Mouse (Mus musculus): ENCODE measurements at regions not wholly inside any gene's neighbourhood (a gene's known extent, or its start where the extent isn't known, plus 50 kb on each side); places are given as distances from the start of the nearest gene placed in this dataset.

DNA sequence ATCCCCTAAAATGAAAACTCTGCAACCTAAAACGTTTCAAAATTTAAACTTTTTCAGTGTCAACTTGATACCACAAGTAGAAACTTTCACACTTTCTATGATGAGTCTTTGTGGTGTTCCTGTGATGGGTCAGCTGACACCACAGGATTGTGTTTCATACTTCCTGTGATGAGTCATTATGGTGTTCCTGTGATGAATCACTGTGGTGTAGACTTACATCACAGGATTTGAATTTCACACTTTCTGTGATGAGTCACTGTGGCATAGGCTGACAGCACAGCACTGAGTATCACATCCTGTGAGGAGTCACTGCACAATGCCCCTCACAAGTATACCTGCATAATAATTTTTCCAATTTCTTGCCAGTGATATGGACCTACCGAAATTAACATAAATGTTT lies 874.7 kb downstream of the Fam19a2 start:
- ATAC-seq (ENCODE audit: insufficient number of reproducible peaks, insufficient read depth, low FRiP score, low read depth), result no peak
- no peak overlapping the region for H3K4me2 ChIP-seq (ENCODE audit: low read length)
- no peaks in the 10 kb centered on the region for H3K27me3 ChIP-seq (ENCODE audit: control insufficient read depth, insufficient read depth, low read length)
- H3K36me3 ChIP-seq (ENCODE audit: control insufficient read depth, insufficient read depth, low read length), result no peaks in the 10 kb centered on the region
- H3K27ac ChIP-seq (replicated peaks in 1 of 2; ENCODE audit: control insufficient read depth in 1 of 2, insufficient read depth in 1 of 2, low read depth in 2 of 2, low read length in 2 of 2), result no peak overlapping the region
- H3K9me3 ChIP-seq (ENCODE audit: control insufficient read depth, low read length), result no peaks in the 10 kb centered on the region
- no peaks in the 10 kb centered on the region for H3K4me1 ChIP-seq (ENCODE audit: control insufficient read depth in 2 of 2, insufficient read depth in 2 of 2, low read length in 2 of 2)
- no peak overlapping the region for H3K4me3 ChIP-seq (ENCODE audit: control insufficient read depth in 1 of 2, insufficient read depth in 1 of 2, low read depth in 1 of 2, low read length in 2 of 2)
- WGBS, result 62% methylated on average over 2 of the region's 2 CpGs
- no peak overlapping the region for H3K9ac ChIP-seq (ENCODE audit: low read length)

DNA sequence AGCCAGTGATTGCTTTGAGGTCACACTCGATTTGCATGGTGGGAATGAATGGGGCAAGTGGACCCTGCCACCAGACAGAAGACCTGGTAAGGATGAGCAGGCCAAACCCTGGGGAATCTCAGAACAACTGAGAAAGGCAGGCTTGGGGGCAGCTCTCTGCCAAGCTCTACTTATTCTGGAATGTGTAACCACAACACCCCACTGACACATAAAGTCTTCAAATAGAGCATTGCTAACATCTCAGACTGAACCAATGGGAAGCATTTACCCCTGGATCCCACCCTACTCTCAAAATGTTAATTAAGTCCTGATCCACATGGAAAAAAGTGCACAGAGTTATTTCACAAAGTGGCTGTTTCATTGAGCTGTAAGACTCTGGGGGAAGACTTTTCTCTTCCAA lies 878.5 kb downstream of the Fam19a2 start:
- Histone ChIP-seq H3K4me2 (ENCODE audit: low read length) (no peak overlapping the region), H3K4me1 (ENCODE audit: control insufficient read depth in 2 of 2, insufficient read depth in 2 of 2, low read length in 2 of 2) (peaks cover 0 to 12% of the 10 kb centered on the region in 2 experiments; a peak in 2 of 4 replicates), H3K9me3 (ENCODE audit: control insufficient read depth, low read length) (no peaks in the 10 kb centered on the region), H3K36me3 (ENCODE audit: control insufficient read depth, insufficient read depth, low read length) (no peaks in the 10 kb centered on the region), H3K27ac (replicated peaks in 1 of 2; ENCODE audit: control insufficient read depth in 1 of 2, insufficient read depth in 1 of 2, low read depth in 2 of 2, low read length in 2 of 2) (no peak overlapping the region), H3K27me3 (ENCODE audit: control insufficient read depth, insufficient read depth, low read length) (no peaks in the 10 kb centered on the region), H3K4me3 (ENCODE audit: control insufficient read depth in 1 of 2, insufficient read depth in 1 of 2, low read depth in 1 of 2, low read length in 2 of 2) (no peak overlapping the region), H3K9ac (ENCODE audit: low read length) (no peak overlapping the region)
- 63% methylated on average over 1 of the region's 1 CpGs for WGBS
- ATAC-seq (ENCODE audit: insufficient number of reproducible peaks, insufficient read depth, low FRiP score, low read depth), result no peak

DNA sequence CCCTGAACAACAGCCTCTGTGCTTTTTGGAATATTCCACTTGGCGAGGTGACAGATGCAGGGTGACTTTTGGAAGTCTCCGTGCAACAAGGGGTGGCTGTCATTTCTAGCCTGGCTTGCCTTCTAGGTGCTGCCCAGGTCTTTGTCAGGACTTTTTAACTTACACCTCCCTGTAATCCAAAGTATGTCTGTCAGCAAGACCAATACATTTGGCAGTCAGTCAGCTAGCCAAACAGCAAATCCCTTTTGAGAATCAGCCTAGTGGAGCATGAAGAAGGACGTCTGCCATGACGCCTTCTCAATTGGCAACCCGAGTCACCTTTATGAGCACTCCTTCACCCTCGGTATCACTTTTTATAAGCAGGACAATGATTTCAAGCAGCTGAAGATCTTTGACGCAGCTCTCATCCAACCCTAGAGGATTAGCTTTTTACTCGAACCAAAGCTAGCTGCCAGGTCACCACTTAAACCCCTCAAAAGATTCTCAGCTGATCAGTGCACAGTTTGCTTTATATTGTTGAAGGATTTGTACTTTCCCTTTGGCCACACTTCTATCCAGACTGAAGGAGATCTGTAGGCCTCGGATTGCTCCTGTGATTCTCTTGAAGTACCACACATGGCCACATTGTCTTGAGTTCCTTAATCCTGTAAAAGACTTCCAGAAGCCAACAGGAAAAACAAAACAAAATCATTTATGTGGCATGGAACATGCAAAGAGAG lies 883.1 kb downstream of the Fam19a2 start:
- Histone ChIP-seq H3K9ac (ENCODE audit: low read length) (no peak overlapping the region), H3K27me3 (ENCODE audit: control insufficient read depth, insufficient read depth, low read length) (no peaks in the 10 kb centered on the region), H3K9me3 (ENCODE audit: control insufficient read depth, low read length) (no peaks in the 10 kb centered on the region), H3K4me1 (ENCODE audit: control insufficient read depth in 2 of 2, insufficient read depth in 2 of 2, low read length in 2 of 2) (peaks cover 0 to 12% of the 10 kb centered on the region in 2 experiments; a peak in 2 of 4 replicates), H3K27ac (replicated peaks in 1 of 2; ENCODE audit: control insufficient read depth in 1 of 2, insufficient read depth in 1 of 2, low read depth in 2 of 2, low read length in 2 of 2) (no peak overlapping the region), H3K36me3 (ENCODE audit: control insufficient read depth, insufficient read depth, low read length) (no peaks in the 10 kb centered on the region), H3K4me2 (ENCODE audit: low read length) (peak overlapping the region; percentile 26; the same call in 1 of the 2 replicates), H3K4me3 (ENCODE audit: control insufficient read depth in 1 of 2, insufficient read depth in 1 of 2, low read depth in 1 of 2, low read length in 2 of 2) (no peak overlapping the region)
- 41% methylated on average over 9 of the region's 9 CpGs for WGBS
- ATAC-seq (ENCODE audit: insufficient number of reproducible peaks, insufficient read depth, low FRiP score, low read depth), result no peak

DNA sequence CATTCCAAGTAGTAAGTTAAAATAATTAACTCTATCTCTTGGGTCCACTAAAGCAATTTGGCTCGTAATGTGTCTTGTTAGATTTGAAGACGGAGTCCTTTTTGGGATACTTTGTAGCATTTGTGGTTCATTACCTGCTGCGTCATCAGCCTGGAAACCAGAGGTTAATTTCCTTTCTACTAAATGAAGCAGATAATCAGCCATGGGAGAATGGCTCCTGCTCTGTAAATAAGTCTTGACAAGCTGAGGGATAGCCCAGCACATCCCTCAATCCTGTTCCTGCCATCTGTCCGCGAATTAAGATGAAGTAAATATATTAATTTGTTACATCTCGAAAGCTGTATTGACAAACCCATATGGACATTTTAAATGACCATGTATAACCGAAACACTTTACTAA lies 899.6 kb downstream of the Fam19a2 start:
- no peak for ATAC-seq (ENCODE audit: insufficient number of reproducible peaks, insufficient read depth, low FRiP score, low read depth)
- Histone ChIP-seq H3K9ac (ENCODE audit: low read length) (no peak overlapping the region), H3K27me3 (ENCODE audit: control insufficient read depth, insufficient read depth, low read length) (no peaks in the 10 kb centered on the region), H3K36me3 (ENCODE audit: control insufficient read depth, insufficient read depth, low read length) (no peaks in the 10 kb centered on the region), H3K9me3 (ENCODE audit: control insufficient read depth, low read length) (no peaks in the 10 kb centered on the region), H3K27ac (replicated peaks in 1 of 2; ENCODE audit: control insufficient read depth in 1 of 2, insufficient read depth in 1 of 2, low read depth in 2 of 2, low read length in 2 of 2) (no peak overlapping the region), H3K4me1 (ENCODE audit: control insufficient read depth in 2 of 2, insufficient read depth in 2 of 2, low read length in 2 of 2) (no peaks in the 10 kb centered on the region), H3K4me2 (ENCODE audit: low read length) (no peak overlapping the region), H3K4me3 (ENCODE audit: control insufficient read depth in 1 of 2, insufficient read depth in 1 of 2, low read depth in 1 of 2, low read length in 2 of 2) (no peak overlapping the region)
- WGBS, result 88% methylated on average over 7 of the region's 7 CpGs

DNA sequence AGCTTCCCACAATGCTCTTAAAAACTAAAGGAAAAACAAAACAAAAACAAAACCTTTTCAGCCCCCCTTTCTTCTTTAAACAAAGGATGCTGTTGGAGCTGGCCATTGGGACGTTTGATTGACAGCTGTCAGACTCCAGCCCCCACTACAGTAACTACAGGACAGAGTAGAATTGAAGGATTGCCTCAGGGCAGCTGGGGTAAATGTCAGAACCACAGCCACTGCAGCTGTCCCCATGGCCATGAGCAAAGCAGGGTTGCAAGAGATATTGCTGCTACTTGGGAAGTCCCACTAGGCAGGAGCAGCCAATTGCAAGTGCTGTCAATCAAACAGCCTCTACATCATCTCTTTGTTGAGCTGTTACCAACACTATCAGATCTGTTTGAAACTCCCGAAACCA lies 911.8 kb downstream of the Fam19a2 start:
- Histone ChIP-seq H3K9me3 (ENCODE audit: control insufficient read depth, low read length) (no peaks in the 10 kb centered on the region), H3K4me2 (ENCODE audit: low read length) (no peak overlapping the region), H3K36me3 (ENCODE audit: control insufficient read depth, insufficient read depth, low read length) (no peaks in the 10 kb centered on the region), H3K27ac (replicated peaks in 1 of 2; ENCODE audit: control insufficient read depth in 1 of 2, insufficient read depth in 1 of 2, low read depth in 2 of 2, low read length in 2 of 2) (no peak overlapping the region), H3K9ac (ENCODE audit: low read length) (no peak overlapping the region), H3K4me1 (ENCODE audit: control insufficient read depth in 2 of 2, insufficient read depth in 2 of 2, low read length in 2 of 2) (no peaks in the 10 kb centered on the region), H3K4me3 (ENCODE audit: control insufficient read depth in 1 of 2, insufficient read depth in 1 of 2, low read depth in 1 of 2, low read length in 2 of 2) (no peak overlapping the region), H3K27me3 (ENCODE audit: control insufficient read depth, insufficient read depth, low read length) (no peaks in the 10 kb centered on the region)
- WGBS, result 63% methylated on average over 2 of the region's 2 CpGs
- ATAC-seq (ENCODE audit: insufficient number of reproducible peaks, insufficient read depth, low FRiP score, low read depth), result no peak

DNA sequence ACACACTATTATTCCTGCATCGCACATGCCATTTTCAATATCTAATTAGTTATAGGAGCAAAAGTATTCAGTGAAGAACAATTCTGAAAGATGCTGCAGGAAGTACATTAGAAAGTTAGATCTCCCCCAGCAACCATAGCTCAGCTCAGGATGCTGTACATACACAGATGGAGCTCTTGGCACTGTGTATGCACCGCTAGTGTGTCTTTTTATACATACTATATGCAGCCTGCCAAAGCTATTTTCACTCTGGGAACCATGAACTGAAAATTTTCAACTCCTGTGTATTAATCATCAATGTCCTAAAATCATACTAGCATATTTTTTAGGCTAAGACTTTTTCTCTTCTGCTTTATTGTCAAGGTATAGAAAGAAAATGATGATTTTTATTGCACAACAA lies 944.5 kb downstream of the Fam19a2 start:
- H3K27ac ChIP-seq (replicated peaks in 1 of 2; ENCODE audit: control insufficient read depth in 1 of 2, insufficient read depth in 1 of 2, low read depth in 2 of 2, low read length in 2 of 2), result no peak overlapping the region
- H3K27me3 ChIP-seq (ENCODE audit: control insufficient read depth, insufficient read depth, low read length), result no peaks in the 10 kb centered on the region
- H3K4me1 ChIP-seq (ENCODE audit: control insufficient read depth in 2 of 2, insufficient read depth in 2 of 2, low read length in 2 of 2), result no peaks in the 10 kb centered on the region
- WGBS, result 79% methylated on average over 2 of the region's 2 CpGs
- H3K9me3 ChIP-seq (ENCODE audit: control insufficient read depth, low read length), result no peaks in the 10 kb centered on the region
- no peak overlapping the region for H3K4me2 ChIP-seq (ENCODE audit: low read length)
- H3K9ac ChIP-seq (ENCODE audit: low read length), result no peak overlapping the region
- H3K36me3 ChIP-seq (ENCODE audit: control insufficient read depth, insufficient read depth, low read length), result no peaks in the 10 kb centered on the region
- no peak for ATAC-seq (ENCODE audit: insufficient number of reproducible peaks, insufficient read depth, low FRiP score, low read depth)
- no peak overlapping the region for H3K4me3 ChIP-seq (ENCODE audit: control insufficient read depth in 1 of 2, insufficient read depth in 1 of 2, low read depth in 1 of 2, low read length in 2 of 2)

DNA sequence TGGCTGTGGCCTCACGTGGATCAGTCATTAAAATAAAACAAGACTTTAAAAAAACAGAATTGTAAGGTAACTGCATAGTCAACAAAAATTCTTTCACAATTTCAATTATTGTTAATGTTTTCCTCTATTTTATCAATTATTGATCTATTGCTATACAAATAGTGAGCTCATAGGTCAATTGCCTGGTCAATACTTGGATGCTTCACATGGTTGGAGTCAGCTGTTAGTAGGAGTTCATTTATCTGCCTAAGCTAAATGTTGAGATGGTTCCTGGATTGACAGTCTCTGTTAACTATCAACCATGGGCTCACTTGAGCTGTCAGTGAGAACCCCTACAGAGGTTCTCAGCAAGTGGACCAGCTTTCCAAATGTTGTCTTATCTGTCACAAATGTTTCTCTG lies 955.7 kb downstream of the Fam19a2 start:
- no peak overlapping the region for H3K27ac ChIP-seq (replicated peaks in 1 of 2; ENCODE audit: control insufficient read depth in 1 of 2, insufficient read depth in 1 of 2, low read depth in 2 of 2, low read length in 2 of 2)
- no peak overlapping the region for H3K4me3 ChIP-seq (ENCODE audit: control insufficient read depth in 1 of 2, insufficient read depth in 1 of 2, low read depth in 1 of 2, low read length in 2 of 2)
- no peaks in the 10 kb centered on the region for H3K9me3 ChIP-seq (ENCODE audit: control insufficient read depth, low read length)
- H3K36me3 ChIP-seq (ENCODE audit: control insufficient read depth, insufficient read depth, low read length), result no peaks in the 10 kb centered on the region
- peaks cover 0 to 3% of the 10 kb centered on the region in 2 experiments; a peak in 1 of 4 replicates for H3K4me1 ChIP-seq (ENCODE audit: control insufficient read depth in 2 of 2, insufficient read depth in 2 of 2, low read length in 2 of 2)
- H3K27me3 ChIP-seq (ENCODE audit: control insufficient read depth, insufficient read depth, low read length), result no peaks in the 10 kb centered on the region
- no peak overlapping the region for H3K9ac ChIP-seq (ENCODE audit: low read length)
- ATAC-seq (ENCODE audit: insufficient number of reproducible peaks, insufficient read depth, low FRiP score, low read depth), result no peak
- 90% methylated on average over 1 of the region's 1 CpGs for WGBS
- no peak overlapping the region for H3K4me2 ChIP-seq (ENCODE audit: low read length)

DNA sequence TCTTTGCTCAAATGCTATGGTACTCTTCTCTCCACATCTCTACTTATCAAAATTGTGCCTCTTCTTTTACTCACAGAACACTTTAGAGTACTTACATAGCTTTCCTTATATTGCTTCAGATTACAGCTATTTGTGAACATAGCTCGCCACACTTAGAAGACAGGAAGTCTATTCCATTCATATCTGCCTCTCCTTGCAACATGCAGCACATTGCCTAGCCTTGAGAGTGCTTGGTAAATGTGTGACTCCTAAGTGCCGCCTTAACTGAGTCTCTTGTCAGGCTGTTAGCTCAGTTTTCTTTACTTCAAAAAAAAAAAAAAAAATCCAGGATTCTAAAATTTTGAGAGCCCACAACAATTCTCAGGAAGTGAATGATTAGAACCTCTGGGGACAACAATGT lies 958.3 kb downstream of the Fam19a2 start:
- Histone ChIP-seq H3K4me2 (ENCODE audit: low read length) (no peak overlapping the region), H3K27ac (replicated peaks in 1 of 2; ENCODE audit: control insufficient read depth in 1 of 2, insufficient read depth in 1 of 2, low read depth in 2 of 2, low read length in 2 of 2) (no peak overlapping the region), H3K4me3 (ENCODE audit: control insufficient read depth in 1 of 2, insufficient read depth in 1 of 2, low read depth in 1 of 2, low read length in 2 of 2) (no peak overlapping the region), H3K36me3 (ENCODE audit: control insufficient read depth, insufficient read depth, low read length) (no peaks in the 10 kb centered on the region), H3K9ac (ENCODE audit: low read length) (no peak overlapping the region), H3K4me1 (ENCODE audit: control insufficient read depth in 2 of 2, insufficient read depth in 2 of 2, low read length in 2 of 2) (peaks cover 0 to 3% of the 10 kb centered on the region in 2 experiments; a peak in 1 of 4 replicates), H3K27me3 (ENCODE audit: control insufficient read depth, insufficient read depth, low read length) (no peaks in the 10 kb centered on the region), H3K9me3 (ENCODE audit: control insufficient read depth, low read length) (no peaks in the 10 kb centered on the region)
- WGBS, result 15% methylated on average over 2 of the region's 2 CpGs
- ATAC-seq (ENCODE audit: insufficient number of reproducible peaks, insufficient read depth, low FRiP score, low read depth), result no peak

Measured in heart, embryonic 14.5 days (tissue).